Mouse (Mus musculus) CD8-positive naive resting alpha-beta T cell, adult 2 months (primary cell): ENCODE data around the gene Ror1.

ENCODE experiments used
- DNase-seq, 2 experiments: peaks; one replicate each; pipeline ENCODE4 v3.0.0; 2022; ENCODE audit warnings: low read depth in 2 of 2, low spot score in 2 of 2

Ror1 gene

DNA sequence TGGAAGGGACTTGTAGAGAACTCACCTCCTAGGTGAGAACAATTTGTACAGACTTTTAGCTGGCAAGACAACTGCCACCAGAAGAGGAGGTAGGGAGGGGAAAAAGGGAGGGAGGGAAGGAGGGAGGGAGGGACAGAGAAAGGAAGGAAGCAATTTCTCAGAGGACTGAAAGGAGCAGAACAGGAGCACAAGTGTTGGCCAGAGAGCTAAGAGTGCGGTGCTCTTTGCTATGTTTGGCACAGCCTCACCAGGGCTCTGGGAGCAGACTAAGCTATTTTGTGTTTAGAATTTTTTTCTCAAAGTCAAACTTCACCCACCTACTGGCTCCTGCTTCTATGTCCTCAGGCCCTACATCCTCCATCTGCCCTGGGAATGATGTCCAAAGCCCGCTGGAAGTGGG lies 152.7 kb downstream of the Ror1 start:
- no peak for DNase-seq

DNA sequence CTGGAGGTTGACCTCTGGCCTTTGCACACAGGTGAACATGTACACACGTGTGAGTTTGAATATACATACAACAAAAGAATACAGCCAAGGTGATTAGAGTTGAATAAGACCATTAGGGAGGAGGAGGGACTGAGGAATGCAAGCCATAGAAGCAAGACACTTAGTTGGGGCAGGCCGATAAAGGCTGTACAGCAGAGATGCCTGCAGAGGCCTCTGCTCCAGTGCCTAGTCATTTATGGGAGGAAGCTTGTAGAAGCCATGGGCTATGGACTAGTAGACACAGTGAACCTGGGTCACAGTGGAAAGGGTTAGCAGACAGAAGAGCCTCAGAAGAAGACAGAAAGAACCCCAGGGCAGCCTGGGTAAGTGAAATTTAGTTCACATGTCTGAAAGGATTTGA lies 155.7 kb downstream of the Ror1 start:
- no peak for DNase-seq

DNA sequence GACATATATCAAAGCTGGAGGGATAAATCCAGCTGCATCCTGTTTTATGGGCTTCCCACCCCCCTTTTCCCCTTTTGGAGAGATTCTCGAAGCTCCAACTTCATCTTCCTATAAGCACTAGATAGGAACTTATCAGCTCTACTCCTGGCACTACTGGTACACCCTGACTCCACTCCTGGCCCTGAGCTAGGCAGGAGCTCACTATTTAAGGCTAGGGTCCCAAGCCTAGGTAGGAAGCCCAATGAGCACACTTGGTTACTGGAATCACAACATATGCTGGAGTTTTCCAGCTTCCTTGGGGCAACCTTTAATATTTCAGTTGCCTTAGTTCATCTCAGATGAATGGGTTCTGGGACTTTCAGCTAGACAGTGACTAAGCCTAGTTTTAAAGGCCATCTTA lies 156.5 kb downstream of the Ror1 start:
- no peak for DNase-seq

DNA sequence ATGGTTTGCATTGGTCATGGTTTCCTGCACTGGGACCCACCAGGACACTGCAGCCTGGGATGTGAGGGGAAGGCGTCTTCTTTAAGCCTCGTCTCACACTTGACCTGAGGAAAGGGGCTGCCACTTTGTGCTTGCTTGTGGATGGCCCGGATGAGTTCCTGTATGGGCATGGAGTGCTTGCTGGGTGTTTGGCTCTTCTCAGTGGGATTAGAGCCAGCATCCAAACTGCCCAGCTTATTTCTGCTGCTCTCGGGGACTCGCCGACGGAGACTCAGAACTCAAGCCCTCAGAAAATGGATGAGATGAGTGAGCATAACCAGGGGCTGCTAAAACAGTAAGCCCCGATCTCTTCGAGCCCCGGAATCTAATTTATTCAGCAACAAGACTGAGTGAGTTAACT lies 157.1 kb downstream of the Ror1 start:
- DNase-seq: no peak

DNA sequence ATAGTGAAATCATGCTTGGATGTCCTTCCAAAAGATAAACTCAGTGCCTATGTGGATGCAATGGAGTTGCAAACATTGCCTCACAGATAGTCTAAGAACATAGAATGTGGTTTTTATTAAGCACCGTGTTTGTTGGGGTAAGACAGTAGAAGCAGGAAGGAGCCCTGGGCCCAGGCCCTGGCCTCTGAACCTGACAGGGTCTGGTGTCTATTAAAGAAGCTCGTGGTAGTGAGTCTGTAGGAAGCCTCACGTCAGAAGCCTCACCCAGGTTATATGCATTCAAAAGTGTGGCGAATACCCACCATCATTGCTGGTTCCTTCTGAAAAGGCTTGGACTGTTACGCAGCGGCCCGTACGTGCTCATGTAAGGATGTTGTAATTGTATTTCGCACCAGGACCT lies 157.8 kb downstream of the Ror1 start:
- DNase-seq: no peak

DNA sequence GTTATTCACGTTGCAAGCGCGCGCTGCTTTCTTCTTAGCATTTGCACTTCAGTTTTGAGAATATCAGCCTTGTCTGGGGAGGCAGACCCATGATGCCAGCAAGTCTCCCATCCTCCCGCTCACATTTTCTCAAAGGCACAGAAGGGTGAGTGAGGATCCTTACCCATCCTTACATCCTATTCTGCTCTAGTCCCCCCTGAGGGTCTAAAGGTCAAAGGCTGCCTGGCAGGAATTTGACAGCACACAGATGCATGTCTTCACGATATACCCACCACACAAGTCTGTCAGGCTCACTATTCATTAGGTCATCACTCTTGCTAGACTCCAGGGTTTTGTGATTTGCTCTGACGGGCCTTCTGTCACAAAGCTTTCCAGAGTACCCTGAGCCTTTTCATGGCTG lies 158.2 kb downstream of the Ror1 start:
- DNase-seq: no peak

DNA sequence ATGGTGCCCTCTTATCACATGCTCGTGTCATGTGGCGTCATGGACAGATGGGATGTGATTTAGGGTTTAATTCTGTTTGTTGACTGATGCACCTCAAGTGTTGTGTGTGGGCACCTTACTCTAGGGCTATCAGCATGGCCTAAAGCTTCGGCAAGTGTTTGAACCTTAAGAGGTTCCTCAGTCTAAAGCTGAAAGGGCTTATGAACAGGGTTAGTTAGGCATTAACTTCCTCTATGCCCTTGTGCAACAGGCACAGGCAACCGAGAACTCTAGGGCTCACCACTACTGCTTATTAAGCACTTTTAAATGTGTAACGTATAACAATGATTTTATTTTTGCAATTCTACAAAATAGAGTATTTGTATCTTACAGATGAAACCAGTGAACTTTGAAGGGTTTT lies 162.9 kb downstream of the Ror1 start:
- DNase-seq: no peak

DNA sequence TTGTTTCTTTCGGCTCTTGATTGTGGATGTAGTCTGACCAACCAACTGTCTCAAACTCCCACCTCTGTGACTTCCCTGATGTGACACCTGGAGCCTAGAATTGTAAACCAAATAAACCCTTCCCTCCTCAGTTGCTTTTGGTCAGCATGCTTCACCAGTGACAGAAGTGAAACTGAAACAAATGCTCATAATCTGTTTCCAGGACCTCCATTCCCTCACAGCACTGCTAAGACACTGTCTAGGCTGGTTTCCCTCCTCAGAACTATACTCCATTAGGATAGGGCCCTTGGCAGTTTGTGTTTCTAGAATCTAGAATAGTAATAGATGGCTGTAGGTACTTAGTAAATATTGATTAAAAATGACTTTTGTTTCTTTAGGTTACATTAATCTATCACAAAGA lies 168.3 kb downstream of the Ror1 start:
- DNase-seq: no peak

DNA sequence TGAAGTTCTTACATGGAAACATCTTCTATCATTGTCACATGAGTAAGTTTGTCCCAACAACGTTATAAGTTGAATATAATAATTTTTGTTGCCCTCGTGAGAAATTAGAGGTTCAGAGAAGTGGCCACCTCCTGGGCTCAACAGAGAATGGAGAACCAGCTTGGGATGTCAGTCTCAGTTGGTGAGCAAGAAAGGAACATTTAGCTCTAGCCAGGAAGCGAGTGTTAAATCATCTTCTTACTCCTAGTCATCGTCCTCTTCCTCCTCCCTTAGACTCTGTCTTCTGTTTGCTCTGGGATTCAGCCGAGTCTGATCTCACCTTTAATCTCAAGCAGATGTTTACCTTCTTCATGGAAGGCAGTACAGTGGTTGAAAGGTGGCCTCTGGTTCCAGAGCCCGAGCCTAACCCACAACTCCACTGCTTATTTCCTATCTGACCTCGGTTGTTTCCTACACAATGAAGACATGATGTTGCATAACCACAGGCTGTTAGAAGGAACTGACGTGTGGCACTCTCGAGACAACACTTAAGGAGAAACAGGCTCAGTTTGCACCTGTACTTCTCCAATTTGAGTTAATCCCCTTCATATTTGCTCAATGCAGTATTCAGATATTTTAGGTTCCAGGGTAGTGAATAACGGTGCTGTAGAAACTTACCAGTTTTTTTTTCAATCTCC lies 175.6 kb downstream of the Ror1 start:
- no peak for DNase-seq

DNA sequence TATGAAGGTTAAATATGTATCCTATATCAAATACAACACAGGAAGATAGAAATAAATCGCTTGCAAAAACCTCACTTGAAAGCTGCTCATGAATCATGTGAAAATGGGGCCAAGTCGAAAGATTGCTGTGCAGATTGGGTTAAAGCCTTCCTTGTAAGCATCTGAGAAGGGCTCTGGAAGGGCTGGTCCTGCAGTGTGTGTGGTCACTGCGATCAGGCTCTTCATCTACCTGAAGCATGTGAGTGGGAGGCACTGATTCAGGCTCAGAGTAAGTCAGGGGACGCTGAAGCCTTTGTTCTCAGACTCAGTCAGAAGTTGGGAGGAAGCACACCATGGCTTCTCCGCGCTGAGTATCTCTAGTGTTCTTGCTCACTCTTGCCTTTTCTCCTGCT lies 176.1 kb downstream of the Ror1 start:
- DNase-seq: no peak

DNA sequence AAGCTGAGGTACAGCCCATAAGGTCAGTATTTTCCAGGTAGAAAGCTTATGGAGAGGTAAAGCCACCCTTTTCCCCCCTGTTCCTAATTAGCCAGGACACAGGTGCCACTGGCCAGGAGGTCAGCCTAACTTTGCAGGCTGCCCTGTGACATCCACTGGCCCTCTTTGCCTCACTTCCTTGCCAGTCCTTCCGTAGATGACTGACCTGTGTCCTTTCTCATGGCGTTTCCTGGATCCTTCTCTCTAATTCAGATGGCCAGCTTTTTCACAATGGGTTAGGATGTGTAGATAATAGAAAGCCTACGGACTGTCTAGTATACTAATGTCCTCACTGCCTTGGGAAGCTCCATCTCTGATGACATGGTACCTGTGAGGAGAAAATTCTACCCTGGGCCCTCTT lies 177.8 kb downstream of the Ror1 start:
- no peak for DNase-seq

DNA sequence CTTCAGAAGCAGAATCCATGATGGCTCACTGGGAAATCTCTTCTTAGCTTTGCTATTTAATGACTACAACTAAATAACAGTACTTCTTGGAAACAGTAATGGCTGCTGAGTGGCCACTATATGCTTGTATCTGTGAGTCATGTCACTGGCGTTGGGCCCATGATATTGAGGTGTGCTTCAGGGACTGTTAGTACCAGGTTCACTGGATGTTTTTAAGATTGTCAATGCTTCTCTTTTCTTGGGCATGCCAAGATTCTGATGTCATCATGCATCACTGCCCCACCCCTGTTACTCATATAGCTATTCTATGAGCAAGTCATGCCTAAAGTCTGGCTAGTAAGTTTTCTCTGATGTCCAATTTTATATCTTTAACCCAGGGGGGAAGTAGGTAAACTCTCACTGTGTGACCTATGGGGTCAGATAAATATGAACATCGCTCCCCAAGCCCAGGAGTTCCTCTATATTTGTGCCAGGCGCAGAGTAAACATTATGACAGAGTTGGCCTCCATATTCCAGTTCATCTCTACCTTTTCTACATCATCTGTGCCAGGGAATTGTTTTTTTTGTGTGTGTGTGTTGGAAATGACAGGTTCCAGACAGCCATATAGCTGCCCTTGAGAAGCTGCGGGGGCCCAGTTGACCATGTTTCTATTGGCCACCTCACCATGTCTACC lies 178.4 kb downstream of the Ror1 start:
- DNase-seq: no peak

DNA sequence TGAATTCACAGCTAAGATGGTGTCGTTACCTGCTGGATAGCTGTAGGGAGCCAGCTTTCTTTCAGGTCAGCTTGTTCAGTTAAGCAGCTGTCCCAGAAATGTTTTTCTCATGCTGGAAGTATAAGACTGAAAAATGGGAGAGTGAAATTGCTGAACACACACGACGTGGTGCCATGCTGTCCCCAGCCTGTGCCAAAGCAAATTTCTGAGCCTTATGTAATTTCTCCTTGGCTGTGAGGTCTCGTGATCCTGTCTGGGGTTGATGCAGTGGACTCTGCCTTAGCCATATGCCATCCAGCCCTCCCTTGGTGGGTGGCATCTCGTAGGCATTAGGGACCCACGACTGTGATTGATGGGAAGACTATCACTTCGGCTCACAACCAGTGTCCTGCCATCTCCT lies 180.9 kb downstream of the Ror1 start:
- no peak for DNase-seq

DNA sequence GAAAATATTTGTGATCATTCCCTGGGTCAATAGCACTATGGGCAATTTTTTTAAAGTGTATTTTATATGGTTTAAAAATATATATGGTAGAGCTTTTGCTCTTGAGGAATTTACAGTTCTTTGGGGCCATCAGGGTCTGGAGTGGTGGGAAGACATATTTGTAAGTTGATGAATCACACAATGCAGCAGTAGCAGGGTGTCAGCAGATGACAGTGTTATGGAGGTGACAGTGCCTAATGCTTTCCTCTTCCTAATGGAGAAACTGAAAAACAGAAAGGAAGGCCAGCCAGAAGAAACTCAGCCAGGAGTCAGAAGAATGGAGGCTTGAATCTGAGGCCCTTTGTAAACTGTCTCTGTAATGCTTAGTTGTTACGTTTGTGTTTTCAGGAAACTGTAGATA lies 181.4 kb downstream of the Ror1 start:
- no peak for DNase-seq

DNA sequence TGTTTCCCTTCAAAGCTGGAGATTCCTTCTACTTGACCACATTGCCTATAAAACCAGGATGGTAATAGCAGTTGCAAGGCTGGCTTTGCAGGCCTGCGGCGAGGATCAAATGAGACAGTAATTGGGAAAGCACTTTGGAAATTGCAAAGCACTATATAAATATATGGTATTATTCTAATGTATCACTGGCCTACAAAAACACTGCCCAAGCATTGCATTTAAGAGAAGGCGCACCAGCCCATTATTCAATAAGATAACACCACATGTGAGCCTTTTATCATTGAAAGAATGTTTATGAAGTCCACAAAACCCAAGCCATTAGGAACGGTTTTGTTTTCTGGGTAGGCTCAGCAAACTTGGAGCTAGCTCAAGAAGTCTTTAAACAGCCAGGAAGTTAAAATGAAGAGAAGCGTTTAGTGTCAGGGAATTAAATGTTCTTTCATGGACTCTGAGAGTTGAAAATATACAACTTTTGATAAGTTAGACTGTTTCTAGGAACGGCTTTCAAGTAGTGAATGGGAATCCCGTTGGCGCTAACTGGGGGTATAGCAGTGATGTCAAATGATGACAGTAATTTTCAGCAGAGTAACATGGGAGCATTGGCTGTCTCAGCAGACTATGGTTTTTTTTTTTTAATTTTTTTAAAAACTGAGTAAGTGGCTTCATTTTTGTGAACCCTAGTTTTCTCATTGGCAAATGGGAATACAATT lies 187.7 kb downstream of the Ror1 start:
- no peak for DNase-seq

DNA sequence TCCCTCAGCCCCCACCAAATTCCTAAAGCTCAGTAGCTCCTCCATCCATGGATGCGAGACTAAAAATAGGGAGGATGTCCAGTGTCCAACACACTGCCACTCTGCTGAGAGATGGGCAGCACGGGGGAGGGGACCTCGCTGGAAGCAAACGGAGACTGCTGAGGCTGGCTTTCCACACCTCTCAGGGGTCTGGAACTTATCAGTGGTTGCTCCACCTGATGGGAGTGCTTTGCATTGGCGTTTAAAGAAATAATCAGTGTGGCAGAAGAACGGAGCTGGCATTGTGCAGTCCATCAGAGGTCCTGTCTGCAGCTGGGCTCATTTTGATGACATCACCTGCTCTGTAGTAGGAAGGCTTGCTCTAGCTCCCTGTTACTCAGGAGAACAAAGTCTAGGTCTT lies 188.9 kb downstream of the Ror1 start:
- DNase-seq: no peak

DNA sequence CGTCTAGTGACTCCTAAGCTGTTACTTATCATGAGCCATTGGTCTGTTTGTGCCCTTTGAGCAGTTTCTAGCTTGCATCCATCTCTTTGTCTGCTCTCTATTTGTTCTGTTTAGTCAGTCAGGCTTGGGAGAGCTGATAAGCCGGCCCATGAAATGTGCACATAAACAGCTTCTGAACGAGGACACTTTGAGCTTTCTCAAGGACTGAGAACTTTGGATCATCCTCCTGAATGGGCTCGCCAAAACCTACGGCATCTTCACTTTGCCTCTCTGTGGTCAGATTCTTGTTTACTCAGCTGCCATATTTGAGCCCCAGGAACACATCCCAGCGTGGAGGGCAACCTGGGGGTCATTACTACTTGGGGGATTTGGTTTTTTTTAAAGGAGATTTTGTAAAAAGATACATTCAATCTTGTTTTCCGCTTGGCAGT lies 190.5 kb downstream of the Ror1 start:
- DNase-seq: no peak

DNA sequence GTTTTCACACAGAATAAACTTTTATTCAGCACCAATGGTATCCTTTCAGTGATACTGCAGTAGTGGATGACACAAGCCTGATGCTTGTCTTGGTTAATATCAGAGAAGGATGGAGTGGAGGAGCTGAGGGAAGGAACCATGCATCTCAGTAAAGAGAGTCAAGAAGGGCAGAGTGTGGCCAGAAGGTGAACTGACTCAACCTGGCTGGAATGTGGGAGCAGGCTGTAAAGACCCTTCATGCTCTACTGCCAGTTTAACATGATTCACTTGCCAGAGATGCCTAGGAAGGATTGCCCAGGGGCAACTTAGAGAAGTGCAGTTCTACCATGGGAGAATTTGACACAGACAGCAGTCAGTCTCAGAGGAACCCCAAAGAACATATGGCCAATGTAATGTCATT lies 191.2 kb downstream of the Ror1 start:
- no peak for DNase-seq

DNA sequence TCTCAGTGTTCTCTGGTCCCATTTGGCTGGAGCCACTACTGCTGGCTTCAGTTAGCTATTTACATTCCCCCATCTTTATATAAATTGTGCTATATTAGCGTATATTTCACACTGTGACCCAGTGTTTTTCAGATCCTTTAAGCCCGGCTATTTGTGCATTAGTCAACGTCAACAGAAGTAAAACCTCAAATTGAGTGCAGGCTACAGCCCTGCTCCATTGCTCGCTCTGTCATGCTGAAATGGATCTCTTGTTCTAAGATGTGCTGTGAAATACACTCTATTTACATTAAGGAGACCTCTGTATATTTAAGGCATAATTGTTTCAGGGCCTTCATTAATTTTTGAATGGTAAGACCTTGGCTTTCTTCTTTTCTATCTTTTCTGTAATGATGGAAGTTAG lies 192.2 kb downstream of the Ror1 start:
- no peak for DNase-seq

DNA sequence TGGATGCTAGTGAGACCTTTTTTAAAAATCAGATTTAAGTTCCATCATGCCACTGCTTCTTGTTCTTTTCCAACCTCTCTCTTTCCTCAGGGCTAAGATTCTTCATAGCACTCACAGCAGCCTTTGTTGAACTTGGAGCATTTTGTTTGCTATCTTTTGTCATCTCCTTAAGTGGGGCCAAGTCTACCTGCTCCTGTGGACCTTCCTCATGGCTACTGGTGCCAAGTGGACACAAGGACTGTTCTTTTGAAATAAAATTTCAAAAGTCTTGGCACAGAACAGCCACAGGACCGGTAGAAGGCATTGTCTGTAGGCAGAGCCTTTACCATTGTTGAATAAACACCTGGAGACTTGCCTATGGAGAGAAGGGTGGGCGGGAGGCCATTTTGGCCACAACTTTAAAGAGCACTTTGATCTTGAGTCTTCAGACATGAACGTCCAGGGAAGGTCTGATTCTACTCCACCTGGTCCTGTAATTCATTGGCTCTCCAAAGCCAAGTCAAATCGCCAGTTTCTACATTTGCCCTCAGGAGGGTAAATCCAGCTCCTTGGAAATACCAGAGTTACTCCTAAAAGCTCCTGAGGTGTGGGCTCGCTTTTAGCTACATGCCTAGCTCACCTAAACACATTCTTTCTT lies 195.5 kb downstream of the Ror1 start:
- no peak for DNase-seq

DNA sequence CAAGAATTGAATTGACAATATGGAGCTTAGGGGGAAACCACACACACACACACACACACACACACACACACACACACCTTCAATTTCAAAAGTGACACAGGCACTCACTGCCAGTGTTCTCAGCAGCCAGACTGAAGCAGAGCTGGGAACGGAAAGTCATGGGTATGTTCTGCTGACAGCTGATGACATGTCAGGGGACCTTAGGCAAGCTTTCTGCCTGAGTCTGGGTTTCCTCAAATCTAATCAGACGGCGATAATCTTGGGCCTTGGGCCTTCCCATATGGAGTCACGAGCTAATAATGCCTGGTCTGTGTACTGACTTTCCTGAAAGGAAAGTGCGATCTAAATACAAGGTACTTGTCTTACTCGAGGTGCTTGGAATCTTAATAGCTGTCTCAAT lies 202.1 kb downstream of the Ror1 start:
- DNase-seq: no peak

DNA sequence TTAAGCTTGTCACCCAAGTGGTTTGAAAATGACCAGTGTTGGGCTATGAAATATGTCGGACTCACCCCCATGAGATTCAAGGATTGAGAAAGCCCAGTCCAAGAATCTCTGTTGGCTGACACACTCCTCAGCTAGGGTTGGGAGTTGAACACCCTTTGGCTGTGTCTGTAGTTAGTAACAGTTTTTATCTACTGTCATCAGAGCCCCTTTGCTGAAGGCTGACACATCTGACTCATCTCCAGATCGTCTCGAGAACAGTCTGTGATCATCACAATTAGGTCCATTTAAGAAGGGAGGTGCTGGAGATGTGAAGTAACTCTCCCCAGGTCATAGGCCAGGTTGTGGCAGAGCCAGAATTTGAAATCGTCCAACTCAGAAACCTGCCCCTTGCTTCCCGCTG lies 203.0 kb downstream of the Ror1 start:
- DNase-seq: no peak
